Mouse (Mus musculus) effector memory CD4-positive, alpha-beta T cell, adult 5 months (primary cell): ENCODE measurements around the gene Ube2ql1. TPM values are rescaled to one million over a fixed set of nuclear protein-coding genes. Genes with fewer than 3 reads are reported as not detected.

Experiments
- polyA plus RNA-seq: library from polyadenylated mRNA; unstranded; fragments of 100-300 nt; shearing (Covaris generic); gene quantifications from one replicate; pipeline ENCODE4 v1.2.1, GENCODE M21; 2017

The Ube2ql1 gene
- not detected for polyA plus RNA-seq

GRCm38 (mm10) chr13:69739759-69740135 is at the start of gene Ube2ql1:
Gene Ube2ql1 (minus strand): TSS chr13:69739889.

Other genes with a start within 250 kb of the Ube2ql1 start
- gene Nsun2, start 206.1 kb downstream of the Ube2ql1 start, polyA plus RNA-seq: 120 TPM
- gene Tent4a, start 205.3 kb downstream of the Ube2ql1 start, polyA plus RNA-seq: 12.7 TPM
- 0.80 TPM for gene Srd5a1, start 128.4 kb downstream of the Ube2ql1 start, polyA plus RNA-seq
- 121 TPM for gene Med10, start 62.5 kb upstream of the Ube2ql1 start, polyA plus RNA-seq